Mouse (Mus musculus) ovary, adult 2 months (tissue): ENCODE results near the gene Pcnx2. TPM values are rescaled to one million over a fixed set of nuclear protein-coding genes. Genes with fewer than 3 reads are reported as not detected.

Experiments used
- polyA plus RNA-seq: library from polyadenylated mRNA; depleted of rRNA; stranded (reverse); fragments of >200 nt; gene quantifications from 2 replicates; pipeline ENCODE4 v1.2.3, GENCODE M21; 2012; rRNA removed

Gene Pcnx2
- polyA plus RNA-seq, result 10.4 and 11.7 TPM in 2 replicates

GRCm38 (mm10) chr8:125897868-125898788 lies at the start of gene Pcnx2:
Pcnx2 (minus strand) TSS chr8:125898317.

GRCm38 (mm10) chr8:125910365-125911228 lies 12.5 kb upstream of the Pcnx2 start, which contains the start of gene Map3k21:
Map3k21 (plus strand) TSS chr8:125910450.

GRCm38 (mm10) chr8:125729746-125730145 lies 168.4 kb downstream of the Pcnx2 start, which contains the start of gene Ntpcr:
Ntpcr (plus strand) TSS chr8:125729963.

Other genes with a start within 250 kb of the Pcnx2 start
- gene Map10, start 228.5 kb downstream of the Pcnx2 start, polyA plus RNA-seq, result 3.3 and 6.5 TPM in 2 replicates
- gene Ntpcr, start 168.4 kb downstream of the Pcnx2 start, polyA plus RNA-seq, result 38.7 and 41.3 TPM in 2 replicates
- 4.4 and 5.5 TPM in 2 replicates for gene Map3k21, start 12.1 kb upstream of the Pcnx2 start, polyA plus RNA-seq
- 96.4 and 124 TPM in 2 replicates for gene Kcnk1, start 96.9 kb upstream of the Pcnx2 start, polyA plus RNA-seq